Mouse (Mus musculus): Measurements from ENCODE around the gene Utp11. TPM values are rescaled to one million over a fixed set of nuclear protein-coding genes. Genes with fewer than 3 reads are reported as not detected.

The Utp11 gene
- polyA plus RNA-seq, 1 experiment from 2014 or later = 34.5 TPM

GRCm38 (mm10) chr4:124639715-124640114 is 53.7 kb downstream of the Utp11 start:
- DNase-seq (ENCODE audit: low spot score) = no peak

GRCm38 (mm10) chr4:124633281-124633680 is 60.1 kb downstream of the Utp11 start:
- WGBS = 5% methylated on average over 9 of the region's 9 CpGs
- DNase-seq (ENCODE audit: low spot score) = no peak
- no peak for ATAC-seq

More at GRCm38 (mm10) chr4:124639715-124640114, 53.7 kb downstream of the Utp11 start:
- H3K36me3 ChIP-seq (ENCODE audit: control insufficient read depth, insufficient read depth, low read length) = no peaks in the 10 kb centered on the region
- no peak for ATAC-seq
- no peaks in the 10 kb centered on the region for H3K4me1 ChIP-seq (ENCODE audit: control insufficient read depth, insufficient read depth, low read length)
- no peaks in the 10 kb centered on the region for H3K27me3 ChIP-seq (replicated peaks; ENCODE audit: control insufficient read depth, insufficient read depth, low read length)
- no peak overlapping the region for H3K4me3 ChIP-seq (ENCODE audit: low read depth, low read length)
- no peak overlapping the region for H3K9ac ChIP-seq (ENCODE audit: low read length)
- H3K27ac ChIP-seq (ENCODE audit: low read depth, low read length) = no peak overlapping the region
- H3K9me3 ChIP-seq (replicated peaks; ENCODE audit: control insufficient read depth, low read length) = no peaks in the 10 kb centered on the region
- no peak overlapping the region for H3K4me2 ChIP-seq (ENCODE audit: low read length)
- WGBS = 25% methylated on average over 12 of the region's 12 CpGs

GRCm38 (mm10) chr4:124632856-124633255 is 60.5 kb downstream of the Utp11 start:
- H3K9ac ChIP-seq (ENCODE audit: low read length) = no peak overlapping the region
- WGBS = 76% methylated on average over 10 of the region's 10 CpGs
- H3K4me1 ChIP-seq (ENCODE audit: control insufficient read depth, insufficient read depth, low read length) = no peaks in the 10 kb centered on the region
- H3K9me3 ChIP-seq (replicated peaks; ENCODE audit: control insufficient read depth, low read length) = no peaks in the 10 kb centered on the region
- H3K36me3 ChIP-seq (ENCODE audit: control insufficient read depth, insufficient read depth, low read length) = no peaks in the 10 kb centered on the region
- no peaks in the 10 kb centered on the region for H3K27me3 ChIP-seq (replicated peaks; ENCODE audit: control insufficient read depth, insufficient read depth, low read length)
- H3K27ac ChIP-seq (ENCODE audit: low read depth, low read length) = no peak overlapping the region
- no peak overlapping the region for H3K4me3 ChIP-seq (ENCODE audit: low read depth, low read length)
- ATAC-seq (no peak), DNase-seq (ENCODE audit: low spot score) (no peak)
- H3K4me2 ChIP-seq (ENCODE audit: low read length) = no peak overlapping the region

More at GRCm38 (mm10) chr4:124633281-124633680, 60.1 kb downstream of the Utp11 start:
- H3K27ac ChIP-seq (ENCODE audit: low read depth, low read length) = no peak overlapping the region
- no peaks in the 10 kb centered on the region for H3K4me1 ChIP-seq (ENCODE audit: control insufficient read depth, insufficient read depth, low read length)
- H3K4me3 ChIP-seq (ENCODE audit: low read depth, low read length) = no peak overlapping the region
- H3K9ac ChIP-seq (ENCODE audit: low read length) = no peak overlapping the region
- no peak overlapping the region for H3K4me2 ChIP-seq (ENCODE audit: low read length)
- no peaks in the 10 kb centered on the region for H3K27me3 ChIP-seq (replicated peaks; ENCODE audit: control insufficient read depth, insufficient read depth, low read length)
- H3K36me3 ChIP-seq (ENCODE audit: control insufficient read depth, insufficient read depth, low read length) = no peaks in the 10 kb centered on the region
- H3K9me3 ChIP-seq (replicated peaks; ENCODE audit: control insufficient read depth, low read length) = no peaks in the 10 kb centered on the region

DNA sequence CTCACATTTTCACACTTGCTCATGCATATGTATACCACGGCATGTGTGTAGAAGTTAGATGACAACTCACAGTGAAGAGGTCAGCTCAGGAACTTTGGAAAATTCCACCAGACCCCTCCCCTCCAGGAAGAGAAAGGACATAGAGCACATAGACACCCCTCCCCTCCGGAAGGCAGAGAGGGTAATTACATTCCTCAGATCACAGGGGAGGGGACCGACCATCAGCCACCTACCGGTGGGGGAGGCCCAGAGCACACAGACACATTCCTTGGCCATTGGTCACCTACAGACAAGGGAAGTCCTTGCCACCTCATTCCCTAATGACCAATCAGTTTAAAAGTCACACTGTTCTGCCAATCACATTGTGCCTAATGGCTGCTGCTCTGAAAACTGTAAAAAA is 61.9 kb downstream of the Utp11 start:
- DNase-seq (ENCODE audit: low spot score) = no peak
- H3K4me3 ChIP-seq (ENCODE audit: low read depth, low read length) = no peak overlapping the region
- no peak overlapping the region for H3K4me2 ChIP-seq (ENCODE audit: low read length)
- no peaks in the 10 kb centered on the region for H3K9me3 ChIP-seq (replicated peaks; ENCODE audit: control insufficient read depth, low read length)
- 67% methylated on average over 4 of the region's 4 CpGs for WGBS
- no peak for ATAC-seq
- H3K9ac ChIP-seq (ENCODE audit: low read length) = no peak overlapping the region
- no peaks in the 10 kb centered on the region for H3K36me3 ChIP-seq (ENCODE audit: control insufficient read depth, insufficient read depth, low read length)
- no peak overlapping the region for H3K27ac ChIP-seq (ENCODE audit: low read depth, low read length)
- no peaks in the 10 kb centered on the region for H3K27me3 ChIP-seq (replicated peaks; ENCODE audit: control insufficient read depth, insufficient read depth, low read length)
- H3K4me1 ChIP-seq (ENCODE audit: control insufficient read depth, insufficient read depth, low read length) = peaks cover 4% of the 10 kb centered on the region

MicroRNA genes within 50 kb of the gene (microRNA counts, 519-probe panel; counts per million panel counts)
- not detected for microRNA mmu-miR-697

Small RNA genes within 50 kb of the gene (microRNA-seq; reads per million reads assigned to microRNA genes)
- gene Gm24721 = not detected
- not detected for gene Mir697

Other genes with a start within 250 kb of the Utp11 start
- gene 3100002H09Rik, start 82.8 kb downstream of the Utp11 start, polyA plus RNA-seq (2014; fragmentation: Nextera tagmentation; extraction: Ambion mirVana) = not detected in 2 replicates
- 14.8 and 15.3 TPM in 2 replicates for gene Pou3f1, start 36.8 kb downstream of the Utp11 start, polyA plus RNA-seq (2014; fragmentation: Nextera tagmentation; extraction: Ambion mirVana)
- 1.4 TPM in 2 replicates for gene Fhl3, start 7.1 kb upstream of the Utp11 start, polyA plus RNA-seq (2014; fragmentation: Nextera tagmentation; extraction: Ambion mirVana)
- gene Sf3a3, start 21.2 kb upstream of the Utp11 start, polyA plus RNA-seq (2014; fragmentation: Nextera tagmentation; extraction: Ambion mirVana) = 118 TPM in 2 replicates
- 20.8 and 22.1 TPM in 2 replicates for gene Inpp5b, start 48.2 kb upstream of the Utp11 start, polyA plus RNA-seq (2014; fragmentation: Nextera tagmentation; extraction: Ambion mirVana)
- gene Mtf1, start 108.5 kb upstream of the Utp11 start, polyA plus RNA-seq (2014; fragmentation: Nextera tagmentation; extraction: Ambion mirVana) = 12.7 and 13.6 TPM in 2 replicates
- 57.1 and 62.4 TPM in 2 replicates for gene Yrdc, start 157.1 kb upstream of the Utp11 start, polyA plus RNA-seq (2014; fragmentation: Nextera tagmentation; extraction: Ambion mirVana)
- 78.0 and 90.7 TPM in 2 replicates for gene 1110065P20Rik, start 157.6 kb upstream of the Utp11 start, polyA plus RNA-seq (2014; fragmentation: Nextera tagmentation; extraction: Ambion mirVana)
- gene Maneal, start 168.6 kb upstream of the Utp11 start, polyA plus RNA-seq (2014; fragmentation: Nextera tagmentation; extraction: Ambion mirVana) = 12.9 and 13.4 TPM in 2 replicates
- 0.27 and 0.84 TPM in 2 replicates for gene Epha10, start 187.3 kb upstream of the Utp11 start, polyA plus RNA-seq (2014; fragmentation: Nextera tagmentation; extraction: Ambion mirVana)
- 3.2 and 5.6 TPM in 2 replicates for gene 9930104L06Rik, start 243.4 kb upstream of the Utp11 start, polyA plus RNA-seq (2014; fragmentation: Nextera tagmentation; extraction: Ambion mirVana)
- gene Cdca8, start 245.7 kb upstream of the Utp11 start, polyA plus RNA-seq (2014; fragmentation: Nextera tagmentation; extraction: Ambion mirVana) = 63.5 and 63.8 TPM in 2 replicates

Measured in forebrain, embryonic 14.5 days (tissue).